Mouse (Mus musculus): ENCODE results near the gene Btbd35f7. TPM values are rescaled to one million over a fixed set of nuclear protein-coding genes. Genes with fewer than 3 reads are reported as not detected.
"Not testable (repeated sequence)": the region's sequence is repeated elsewhere in the genome, so short reads cannot be mapped to it uniquely, and the experiment has no call there.

Gene Btbd35f7
- not detected in 2 replicates for polyA plus RNA-seq (2015; fragmentation: Nextera tagmentation; extraction: Ambion mirVana)

DNA sequence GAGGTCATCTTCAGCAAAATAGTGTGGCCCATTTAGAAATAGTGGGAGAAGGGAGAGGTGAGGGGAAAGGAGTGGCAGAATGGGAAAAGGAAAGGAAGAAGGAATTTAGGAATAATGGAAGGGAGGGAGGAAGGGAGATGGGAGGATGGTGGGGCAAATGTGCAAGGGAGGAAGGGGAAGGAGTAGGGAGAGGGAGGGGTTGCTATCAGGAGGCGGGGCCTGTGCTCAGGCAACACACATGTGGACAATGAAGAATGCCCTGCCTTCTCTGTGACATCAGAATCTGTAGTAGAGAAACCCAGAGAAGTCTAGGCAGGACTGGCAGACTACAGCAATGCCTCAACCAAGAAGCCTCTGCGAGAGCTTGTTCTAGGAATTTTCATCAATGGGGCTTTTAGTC lies at the start of gene Btbd35f7:
Gene Btbd35f7, plus strand, starts transcription at position 301 of the 400 bp plus-strand sequence.
- no CpG with 5 or more reads among the region's 2 CpGs for WGBS
- H3K4me3 ChIP-seq; H3K4me2 ChIP-seq; H3K27me3 ChIP-seq (replicated peaks); H3K9ac ChIP-seq; H3K4me1 ChIP-seq; ATAC-seq (ENCODE audit: extremely low read depth, insufficient number of reproducible peaks, low FRiP score, low TSS enrichment); H3K9me3 ChIP-seq; H3K27ac ChIP-seq (replicated peaks); H3K36me3 ChIP-seq: not testable (repeated sequence)

Other genes with a start within 250 kb of the Btbd35f7 start
- not detected in 2 replicates for gene Mycs, start 199.8 kb upstream of the Btbd35f7 start, polyA plus RNA-seq (2015; fragmentation: Nextera tagmentation; extraction: Ambion mirVana)